Mouse (Mus musculus): ENCODE measurements around the gene Trim50.
"Not testable (repeated sequence)": the region's sequence is repeated elsewhere in the genome, so short reads cannot be mapped to it uniquely, and the experiment has no call there.

Trim50 gene

DNA sequence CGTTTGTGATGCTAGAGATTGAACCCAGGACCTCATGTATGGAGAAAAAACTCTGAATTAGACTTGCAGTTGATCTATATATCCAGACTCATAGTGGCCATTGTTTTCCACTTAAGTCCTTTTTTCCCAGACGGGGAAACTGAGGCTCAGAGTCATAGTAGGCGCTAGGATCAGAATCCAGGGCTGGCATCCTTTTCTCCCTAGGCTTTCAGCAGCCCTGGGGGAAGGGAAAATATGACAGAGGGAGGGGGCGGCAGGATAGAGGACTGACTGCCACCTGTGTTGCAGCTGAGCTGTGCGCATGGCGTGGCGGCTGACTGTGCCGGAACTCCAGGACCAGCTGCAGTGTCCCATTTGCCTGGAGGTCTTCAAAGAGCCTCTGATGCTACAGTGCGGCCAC lies at the start of gene Trim50:
TSS of gene Trim50 (plus strand) at position 301 of the 400 bp plus-strand sequence.
- DNase-seq (ENCODE audit: low spot score in 2 of 2): no peak

GRCm38 (mm10) chr5:135306321-135306965 lies 46.7 kb upstream of the Trim50 start:
- DNase-seq (ENCODE audit: low spot score in 2 of 2): no peak

DNA sequence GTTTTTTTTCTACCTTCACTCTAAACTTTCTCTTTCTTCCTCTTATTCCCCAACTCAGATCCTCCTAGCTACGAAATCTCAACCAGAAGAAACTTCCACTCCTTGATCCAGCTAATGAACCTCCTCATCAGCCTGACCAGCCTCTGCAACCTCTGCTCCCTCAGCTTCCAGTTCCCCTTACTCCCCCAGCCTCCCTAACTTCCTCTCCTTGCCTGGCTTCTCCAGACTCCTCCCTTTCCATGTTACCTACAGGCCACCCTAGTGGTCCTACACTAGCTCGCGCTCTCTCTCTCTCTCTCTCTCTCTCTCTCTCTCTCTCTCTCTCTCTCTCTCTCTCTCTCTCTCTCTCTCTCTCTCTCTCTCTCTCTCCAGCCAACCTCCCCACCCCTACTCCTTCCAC lies 36.9 kb upstream of the Trim50 start:
- DNase-seq (ENCODE audit: low spot score in 2 of 2): no peak

DNA sequence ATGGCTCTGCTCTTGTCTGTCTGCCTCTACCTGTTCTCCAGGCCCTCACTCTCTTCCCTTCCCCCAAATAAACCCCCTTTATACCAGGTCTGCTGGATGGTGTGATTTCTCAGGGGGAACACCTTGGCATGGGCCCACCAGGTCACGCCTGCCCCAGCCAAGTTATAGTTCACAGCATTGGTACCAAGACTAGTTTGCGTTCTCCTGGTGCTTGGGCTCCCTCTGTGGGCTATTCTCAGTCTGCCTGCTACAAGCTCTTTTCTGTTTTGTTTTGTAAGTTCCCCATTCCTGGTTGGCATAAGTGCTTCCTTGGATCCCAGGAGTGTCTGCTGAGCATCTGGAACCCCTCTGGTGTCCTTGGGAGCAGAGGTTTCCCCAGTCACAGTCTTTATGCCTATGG lies 33.2 kb upstream of the Trim50 start:
- DNase-seq (ENCODE audit: low spot score in 2 of 2): no peak

- no peak for DNase-seq (ENCODE audit: low spot score in 2 of 2)
Measured at GRCm38 (mm10) chr5:135322197-135322596, 30.9 kb upstream of the Trim50 start.

GRCm38 (mm10) chr5:135326121-135326659 lies 26.9 kb upstream of the Trim50 start:
- no peak for DNase-seq (ENCODE audit: low spot score in 2 of 2)

DNA sequence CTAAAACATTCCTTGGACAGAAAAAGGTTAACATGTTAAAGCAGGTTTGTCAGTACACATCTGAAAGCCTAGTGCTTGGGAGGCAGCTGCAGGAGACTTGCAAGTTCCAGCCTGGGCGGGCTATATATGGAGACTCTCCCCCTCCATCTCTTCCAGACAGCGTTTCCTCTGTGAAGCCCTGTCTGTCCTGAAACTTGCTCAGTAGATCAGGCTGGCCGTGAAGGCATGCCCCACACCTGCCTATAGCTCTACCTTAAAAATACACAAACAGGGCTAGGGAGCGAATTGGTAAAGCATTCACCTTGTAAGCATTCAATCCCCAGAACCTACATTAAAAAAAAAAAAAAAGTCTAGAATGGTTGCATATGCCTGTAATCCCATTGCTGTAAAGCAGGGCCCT lies 23.6 kb upstream of the Trim50 start:
- no peak for DNase-seq (ENCODE audit: low spot score in 2 of 2)

DNA sequence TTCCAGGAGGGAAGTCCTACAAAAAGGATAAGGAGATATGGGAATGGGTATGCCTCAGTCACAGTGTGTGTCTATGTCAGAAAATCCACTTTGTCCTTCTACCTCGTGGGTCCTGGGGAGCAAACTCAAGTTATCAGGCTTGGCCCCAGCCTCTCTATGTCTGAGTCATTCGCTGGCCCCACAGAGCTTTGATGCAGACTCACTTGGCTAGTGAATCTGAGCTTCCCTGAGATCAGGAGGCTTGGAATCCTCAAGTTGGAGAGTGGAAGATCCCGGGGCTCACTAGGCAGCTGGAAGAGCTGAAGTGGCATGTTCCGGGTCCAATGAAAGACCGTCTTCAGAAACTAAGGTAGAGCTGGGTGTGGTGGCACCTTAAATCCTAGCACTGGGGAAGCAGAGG lies 22.9 kb upstream of the Trim50 start:
- DNase-seq (ENCODE audit: low spot score in 2 of 2): no peak

DNA sequence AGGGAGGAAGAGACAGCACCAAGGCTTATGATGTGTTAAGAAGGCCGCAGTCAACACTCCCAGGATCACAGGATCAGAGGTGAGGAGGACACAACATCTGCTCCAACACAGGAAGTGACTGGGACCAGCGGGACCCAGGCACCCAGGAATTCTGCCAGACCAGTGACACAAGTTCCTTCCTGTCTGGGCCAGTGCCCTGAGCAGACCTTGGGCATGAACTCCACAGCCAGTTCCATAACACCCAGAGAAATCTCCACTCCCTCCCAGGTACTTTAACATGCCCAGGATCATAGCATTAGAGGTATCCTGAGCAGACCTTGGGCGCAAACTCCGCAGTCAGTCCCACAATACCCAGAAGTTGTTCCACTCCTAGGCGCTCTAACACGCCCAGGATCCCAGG lies 21.9 kb upstream of the Trim50 start:
- no peak for DNase-seq (ENCODE audit: low spot score in 2 of 2)

- DNase-seq (ENCODE audit: low spot score in 2 of 2): no peak
Measured at GRCm38 (mm10) chr5:135337575-135337974, 15.5 kb upstream of the Trim50 start.

DNA sequence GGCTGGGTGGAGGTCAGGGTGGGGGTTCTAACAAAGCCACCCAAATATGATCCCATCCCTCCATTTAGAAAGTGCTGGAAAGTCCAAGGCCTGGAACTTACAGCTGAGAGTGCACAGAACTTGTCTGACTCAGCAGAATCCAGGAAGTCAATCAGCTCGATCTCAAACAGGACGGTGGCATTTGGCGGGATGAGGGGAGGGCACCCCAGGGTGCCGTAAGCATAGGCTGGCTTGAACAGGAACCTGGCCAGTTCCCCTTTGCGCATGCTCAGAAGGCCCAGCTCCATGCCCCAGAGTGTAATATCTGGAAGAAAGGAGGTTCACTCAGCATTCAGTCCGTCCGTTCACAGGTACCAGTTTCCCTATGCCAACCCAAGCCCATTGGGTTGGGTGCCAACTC lies 7.1 kb upstream of the Trim50 start:
- no peak for DNase-seq (ENCODE audit: low spot score in 2 of 2)

- DNase-seq (ENCODE audit: low spot score in 2 of 2): no peak
Measured at GRCm38 (mm10) chr5:135346430-135346829, 6.7 kb upstream of the Trim50 start.

GRCm38 (mm10) chr5:135347511-135348011 lies 5.5 kb upstream of the Trim50 start:
- no peak for DNase-seq (ENCODE audit: low spot score in 2 of 2)

GRCm38 (mm10) chr5:135349862-135350261 lies 3.2 kb upstream of the Trim50 start, which contains the start of gene Fkbp6:
Gene Fkbp6, minus strand, starts transcription at chr5:135350044.
- DNase-seq (ENCODE audit: low spot score in 2 of 2): no peak

DNA sequence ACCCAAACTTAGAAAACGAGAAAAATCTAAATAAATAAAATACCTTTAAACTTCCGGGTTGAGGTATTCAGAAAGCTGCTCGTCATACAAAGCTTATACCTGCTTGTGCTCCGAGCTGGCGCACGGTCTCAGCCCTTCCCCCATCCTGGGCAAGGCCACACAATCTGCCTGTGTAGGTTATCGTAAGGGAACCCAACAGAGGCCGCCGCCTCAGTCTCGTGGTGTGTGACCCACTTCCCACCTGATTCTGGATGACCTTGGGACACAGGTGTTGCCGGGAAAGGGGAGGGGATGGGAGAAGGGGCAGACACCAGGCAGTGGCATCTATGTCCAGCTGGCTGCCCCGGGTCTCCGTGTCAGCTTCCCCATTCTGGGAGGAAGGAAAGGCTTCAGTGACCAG lies 1.5 kb upstream of the Trim50 start:
- no peak for DNase-seq (ENCODE audit: low spot score in 2 of 2)

- no peak for DNase-seq (ENCODE audit: low spot score in 2 of 2)
Measured at GRCm38 (mm10) chr5:135353564-135353963, 469 bp downstream of the Trim50 start.

DNA sequence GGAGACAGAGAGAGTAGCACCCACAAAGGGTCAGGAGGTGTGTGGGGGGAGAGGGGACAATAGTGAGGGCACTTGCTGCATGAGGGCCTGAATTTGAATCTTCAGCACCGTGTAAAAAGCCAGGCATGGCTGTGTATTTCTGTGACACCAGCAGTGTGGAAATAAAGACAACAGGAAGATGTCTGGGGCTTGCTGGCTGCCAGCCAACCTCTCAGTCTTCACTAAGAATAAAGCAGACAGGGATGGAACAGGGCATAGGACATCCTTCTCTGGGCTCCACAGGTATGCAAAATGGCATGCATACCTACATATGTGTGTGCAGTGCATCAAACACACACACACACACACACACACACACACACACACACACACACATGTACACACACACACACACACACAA lies 3.0 kb downstream of the Trim50 start:
- no peak for DNase-seq (ENCODE audit: low spot score in 2 of 2)

DNA sequence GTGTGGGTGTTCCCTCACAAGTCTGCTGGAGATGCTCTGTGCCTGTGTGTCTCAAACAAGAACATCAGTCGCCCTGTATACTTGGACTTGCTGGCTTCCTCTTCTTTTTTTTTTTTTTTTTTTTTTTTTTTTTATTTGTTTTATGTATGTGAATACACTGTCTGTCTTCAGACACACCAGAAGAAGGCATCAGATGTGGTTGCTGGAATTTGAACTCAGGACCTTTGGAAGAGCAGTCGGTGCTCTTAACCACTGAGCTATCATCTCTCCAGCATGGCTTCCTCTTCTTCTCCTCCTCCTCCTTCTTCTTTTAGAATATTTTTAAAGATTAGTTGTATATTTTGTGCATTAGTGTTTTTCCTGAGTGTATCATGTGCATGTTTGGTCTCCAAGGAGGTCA lies 4.5 kb downstream of the Trim50 start:
- peak in 1 of 2 experiments; percentile 46 for DNase-seq (ENCODE audit: low spot score in 2 of 2)

- no peak for DNase-seq (ENCODE audit: low spot score in 2 of 2)
Measured at GRCm38 (mm10) chr5:135359772-135360171, 6.7 kb downstream of the Trim50 start.

- DNase-seq (ENCODE audit: low spot score in 2 of 2): no peak
Measured at GRCm38 (mm10) chr5:135362572-135362971, 9.5 kb downstream of the Trim50 start.

DNA sequence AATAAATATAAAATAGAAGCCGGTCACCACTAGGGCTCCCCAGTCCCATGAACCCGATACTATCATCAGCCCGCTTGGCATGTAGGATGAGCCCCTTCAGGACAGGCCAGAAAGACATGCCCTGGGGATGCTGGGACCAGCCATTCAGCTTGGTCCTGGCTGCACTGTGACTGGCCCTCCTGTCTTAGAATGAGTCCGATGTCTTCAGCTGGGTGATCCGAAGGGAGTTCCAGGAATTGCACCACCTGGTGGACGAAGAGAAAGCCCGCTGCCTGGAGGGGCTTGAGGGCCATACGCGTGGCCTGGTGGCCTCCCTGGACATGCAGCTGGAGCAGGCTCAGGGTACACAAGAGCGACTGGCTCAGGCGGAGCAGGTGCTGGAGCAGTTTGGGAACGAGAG lies 10.4 kb downstream of the Trim50 start:
- no peak for DNase-seq (ENCODE audit: low spot score in 2 of 2)

DNA sequence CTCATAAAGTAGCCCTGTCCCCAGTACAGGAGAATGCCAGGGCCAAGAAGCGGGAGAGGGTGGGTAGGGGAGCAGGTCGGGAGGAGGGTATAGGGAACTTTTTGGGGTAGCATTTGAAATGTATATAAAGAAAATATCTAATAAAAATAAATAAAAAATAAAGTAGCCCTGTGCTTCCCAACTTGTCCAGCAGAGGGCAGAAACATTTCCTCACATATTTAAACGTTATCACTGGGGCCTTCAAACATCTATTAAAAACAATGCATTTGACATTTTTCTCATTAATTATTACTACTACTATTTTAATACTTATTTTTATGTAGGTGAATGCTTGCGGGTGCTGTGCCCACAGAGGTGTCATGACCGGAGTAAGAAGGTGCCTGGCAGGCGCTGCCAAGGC lies 14.7 kb downstream of the Trim50 start:
- no peak for DNase-seq (ENCODE audit: low spot score in 2 of 2)

DNA sequence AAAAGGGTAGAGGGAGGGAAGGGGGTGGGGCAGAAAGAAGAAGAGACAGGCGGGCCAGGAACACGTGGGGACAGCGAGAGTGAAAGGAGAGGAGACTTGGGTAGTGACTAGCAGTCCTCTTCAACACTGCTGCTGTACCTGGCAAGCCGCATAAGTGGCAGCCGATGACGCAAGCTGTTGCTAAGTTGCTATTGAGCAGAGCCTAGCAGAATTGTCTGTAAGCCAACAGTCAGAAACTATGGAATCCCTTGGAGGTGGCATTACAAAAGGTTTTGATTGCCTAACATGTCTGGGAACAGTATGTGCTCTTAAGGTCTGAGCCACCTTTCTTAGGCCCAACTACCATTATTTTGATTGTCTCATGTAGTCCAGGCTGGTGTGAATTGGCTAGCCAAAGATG lies 15.2 kb downstream of the Trim50 start:
- DNase-seq (ENCODE audit: low spot score in 2 of 2): no peak

- DNase-seq (ENCODE audit: low spot score in 2 of 2): not testable (repeated sequence)
Measured at GRCm38 (mm10) chr5:135369196-135369595, 16.1 kb downstream of the Trim50 start.
